Mouse (Mus musculus): ENCODE measurements around the gene Gm48552. TPM values are rescaled to one million over a fixed set of nuclear protein-coding genes. Genes with fewer than 3 reads are reported as not detected.

The Gm48552 gene
- polyA plus RNA-seq, 1 experiment from 2014 or later: 1.7 TPM

DNA sequence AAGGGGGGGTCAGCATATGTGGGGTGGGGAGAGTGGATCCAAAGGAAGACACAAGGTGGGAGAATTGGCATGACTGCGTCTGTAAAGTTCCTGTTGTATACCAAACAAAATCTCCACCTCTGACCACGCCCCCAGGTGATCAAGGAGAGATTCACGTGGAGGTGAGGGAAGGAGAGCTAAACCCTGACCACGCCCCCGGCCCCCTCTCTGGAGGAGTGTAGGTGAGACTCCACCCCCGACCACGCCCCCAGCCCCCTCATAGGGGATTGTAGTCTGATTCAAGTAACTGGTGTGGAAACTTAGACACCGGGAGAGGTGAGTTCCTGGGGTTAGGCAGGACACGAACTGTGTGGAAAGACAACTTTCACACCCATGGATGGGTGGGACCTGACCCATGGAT, 15.3 kb downstream of the Gm48552 start:
- Histone ChIP-seq H3K4me2 (replicated peaks) (no peak overlapping the region), H3K36me3 (peaks cover 75% of the 10 kb centered on the region), H3K27ac (no peak overlapping the region), H3K4me1 (peaks cover 85% of the 10 kb centered on the region), H3K4me3 (no peak overlapping the region), H3K27me3 (peaks cover 24% of the 10 kb centered on the region), H3K9me3 (no peaks in the 10 kb centered on the region), H3K9ac (no peak overlapping the region)
- 11% methylated on average over 9 of the region's 9 CpGs for WGBS
- ATAC-seq (ENCODE audit: low FRiP score, low read depth): no peak

DNA sequence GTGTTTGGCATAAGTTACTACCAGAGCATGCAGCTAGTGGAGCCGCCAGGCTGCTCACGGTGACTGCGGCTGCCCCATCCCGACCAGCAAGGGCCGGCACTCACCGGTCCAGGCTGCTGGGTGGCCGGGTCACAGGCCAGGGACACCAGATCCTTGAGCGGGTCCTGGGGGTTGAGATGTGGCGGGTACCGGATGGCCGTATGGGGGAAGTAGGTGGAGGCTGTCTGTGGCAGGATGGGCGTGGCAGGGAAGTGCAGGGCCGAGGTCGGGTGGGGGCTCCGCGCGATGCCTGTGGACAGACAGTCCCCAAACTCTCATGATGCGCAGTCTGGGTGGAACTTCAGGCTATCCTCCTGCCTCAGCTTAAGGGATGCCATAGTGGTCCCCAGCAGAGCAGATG, 15.9 kb downstream of the Gm48552 start:
- ATAC-seq (ENCODE audit: low FRiP score, low read depth): no peak
- H3K4me3 ChIP-seq: no peak overlapping the region
- no peaks in the 10 kb centered on the region for H3K9me3 ChIP-seq
- H3K4me1 ChIP-seq: peaks cover 87% of the 10 kb centered on the region
- 61% methylated on average over 18 of the region's 18 CpGs for WGBS
- peaks cover 69% of the 10 kb centered on the region for H3K36me3 ChIP-seq
- H3K9ac ChIP-seq: no peak overlapping the region
- H3K27ac ChIP-seq: no peak overlapping the region; the same call in 1 of the 2 replicates
- peaks cover 24% of the 10 kb centered on the region for H3K27me3 ChIP-seq
- no peak overlapping the region for H3K4me2 ChIP-seq (replicated peaks)

- H3K4me2 ChIP-seq (replicated peaks): peak overlapping the region; percentile 53; the same call in 1 of the 2 replicates
- H3K4me1 ChIP-seq: peaks cover 87% of the 10 kb centered on the region
- peaks cover 60% of the 10 kb centered on the region for H3K36me3 ChIP-seq
- no peak overlapping the region for H3K4me3 ChIP-seq
- no peaks in the 10 kb centered on the region for H3K9me3 ChIP-seq
- peaks cover 24% of the 10 kb centered on the region for H3K27me3 ChIP-seq
- H3K9ac ChIP-seq: no peak overlapping the region
- no peak for ATAC-seq (ENCODE audit: low FRiP score, low read depth)
- 49% methylated on average over 13 of the region's 13 CpGs for WGBS
- 0 out of 2 replicates have a peak overlapping the region, but pooled peaks have one; percentile 0 for H3K27ac ChIP-seq
These were observed 16.9 kb downstream of the Gm48552 start for GRCm38 (mm10) chr10:81405588-81406201.

- H3K27ac ChIP-seq: peak overlapping the region; percentile 55; the same call in 1 of the 2 replicates
- H3K4me1 ChIP-seq: peaks cover 87% of the 10 kb centered on the region
These were observed 18.0 kb downstream of the Gm48552 start for GRCm38 (mm10) chr10:81406504-81407440.

GRCm38 (mm10) chr10:81407539-81408423, 19.0 kb downstream of the Gm48552 start:
- ATAC-seq (ENCODE audit: low FRiP score, low read depth): 0 out of 2 replicates have a peak, but pooled peaks have one; percentile 3
- peaks cover 24% of the 10 kb centered on the region for H3K27me3 ChIP-seq
- peak overlapping the region; percentile 55; the same call in 1 of the 2 replicates for H3K27ac ChIP-seq
- peak overlapping the region; percentile 29 for H3K4me3 ChIP-seq
- H3K4me2 ChIP-seq (replicated peaks): peak overlapping the region; percentile 53
- no peaks in the 10 kb centered on the region for H3K9me3 ChIP-seq
- H3K36me3 ChIP-seq: peaks cover 68% of the 10 kb centered on the region
- peak overlapping the region; percentile 35 for H3K9ac ChIP-seq
- WGBS: 18% methylated on average over 31 of the region's 31 CpGs
- H3K4me1 ChIP-seq: peaks cover 87% of the 10 kb centered on the region

More at GRCm38 (mm10) chr10:81406504-81407440, 18.0 kb downstream of the Gm48552 start:
- H3K4me3 ChIP-seq: peak overlapping the region; percentile 29
- WGBS: 18% methylated on average over 24 of the region's 24 CpGs
- H3K4me2 ChIP-seq (replicated peaks): peak overlapping the region; percentile 53
- H3K27me3 ChIP-seq: peaks cover 24% of the 10 kb centered on the region
- H3K36me3 ChIP-seq: peaks cover 61% of the 10 kb centered on the region
- no peak for ATAC-seq (ENCODE audit: low FRiP score, low read depth)
- no peaks in the 10 kb centered on the region for H3K9me3 ChIP-seq
- H3K9ac ChIP-seq: peak overlapping the region; percentile 35; the same call in 1 of the 2 replicates

- H3K4me1 ChIP-seq: peaks cover 87% of the 10 kb centered on the region
- H3K36me3 ChIP-seq: peaks cover 71% of the 10 kb centered on the region
- H3K27me3 ChIP-seq: peaks cover 24% of the 10 kb centered on the region
- H3K4me3 ChIP-seq: no peak overlapping the region
- no peaks in the 10 kb centered on the region for H3K9me3 ChIP-seq
- ATAC-seq (ENCODE audit: low FRiP score, low read depth): no peak
- no peak overlapping the region for H3K9ac ChIP-seq
- peak overlapping the region; percentile 48; the same call in 1 of the 2 replicates for H3K27ac ChIP-seq
- no peak overlapping the region for H3K4me2 ChIP-seq (replicated peaks)
- 44% methylated on average over 13 of the region's 13 CpGs for WGBS
These were observed 19.6 kb downstream of the Gm48552 start for GRCm38 (mm10) chr10:81408424-81408729.

GRCm38 (mm10) chr10:81408871-81409291, 20.1 kb downstream of the Gm48552 start:
- peaks cover 87% of the 10 kb centered on the region for H3K4me1 ChIP-seq
- no peak overlapping the region for H3K9ac ChIP-seq
- no peak overlapping the region for H3K4me3 ChIP-seq
- no peaks in the 10 kb centered on the region for H3K9me3 ChIP-seq
- H3K36me3 ChIP-seq: peaks cover 66% of the 10 kb centered on the region
- ATAC-seq (ENCODE audit: low FRiP score, low read depth): no peak
- 0 out of 2 replicates have a peak overlapping the region, but pooled peaks have one; percentile 9 for H3K4me2 ChIP-seq (replicated peaks)
- peaks cover 24% of the 10 kb centered on the region for H3K27me3 ChIP-seq
- H3K27ac ChIP-seq: peak overlapping the region; percentile 48; the same call in 1 of the 2 replicates
- 14% methylated on average over 9 of the region's 9 CpGs for WGBS

DNA sequence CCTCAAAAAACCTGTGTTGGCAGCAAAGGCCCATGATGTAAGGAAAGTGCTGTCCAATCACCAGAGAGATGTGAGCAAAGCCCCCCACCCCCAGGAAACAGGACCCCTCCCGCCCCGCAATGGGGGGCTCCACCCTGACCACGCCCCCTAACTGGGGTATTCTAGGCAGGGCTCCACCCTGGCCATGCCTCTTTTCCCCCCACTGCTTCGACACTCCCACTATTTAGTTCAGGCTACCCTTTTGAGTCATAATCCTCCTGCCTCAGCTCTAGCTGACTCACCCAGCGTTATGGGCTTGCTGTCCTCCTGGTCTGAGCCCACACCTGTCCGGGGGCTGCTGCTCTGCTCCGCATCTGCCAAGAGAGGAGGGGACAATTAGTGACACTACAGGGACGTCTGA, 20.5 kb downstream of the Gm48552 start:
- H3K4me1 ChIP-seq: peaks cover 87% of the 10 kb centered on the region
- no peaks in the 10 kb centered on the region for H3K9me3 ChIP-seq
- no peak for ATAC-seq (ENCODE audit: low FRiP score, low read depth)
- peaks cover 61% of the 10 kb centered on the region for H3K36me3 ChIP-seq
- H3K4me2 ChIP-seq (replicated peaks): 0 out of 2 replicates have a peak overlapping the region, but pooled peaks have one; percentile 9
- H3K27ac ChIP-seq: peak overlapping the region; percentile 48; the same call in 1 of the 2 replicates
- H3K27me3 ChIP-seq: peaks cover 24% of the 10 kb centered on the region
- H3K9ac ChIP-seq: no peak overlapping the region
- H3K4me3 ChIP-seq: no peak overlapping the region
- WGBS: 14% methylated on average over 8 of the region's 8 CpGs

- peak overlapping the region; percentile 85; the same call in 1 of the 2 replicates for H3K27ac ChIP-seq
- H3K9ac ChIP-seq: no peak overlapping the region
- H3K4me2 ChIP-seq (replicated peaks): no peak overlapping the region
- H3K36me3 ChIP-seq: peaks cover 57% of the 10 kb centered on the region
- 59% methylated on average over 4 of the region's 4 CpGs for WGBS
- H3K4me3 ChIP-seq: no peak overlapping the region
- peaks cover 24% of the 10 kb centered on the region for H3K27me3 ChIP-seq
- no peak for ATAC-seq (ENCODE audit: low FRiP score, low read depth)
- no peaks in the 10 kb centered on the region for H3K9me3 ChIP-seq
- H3K4me1 ChIP-seq: peaks cover 93% of the 10 kb centered on the region
These were observed 21.5 kb downstream of the Gm48552 start for GRCm38 (mm10) chr10:81410350-81410749.

DNA sequence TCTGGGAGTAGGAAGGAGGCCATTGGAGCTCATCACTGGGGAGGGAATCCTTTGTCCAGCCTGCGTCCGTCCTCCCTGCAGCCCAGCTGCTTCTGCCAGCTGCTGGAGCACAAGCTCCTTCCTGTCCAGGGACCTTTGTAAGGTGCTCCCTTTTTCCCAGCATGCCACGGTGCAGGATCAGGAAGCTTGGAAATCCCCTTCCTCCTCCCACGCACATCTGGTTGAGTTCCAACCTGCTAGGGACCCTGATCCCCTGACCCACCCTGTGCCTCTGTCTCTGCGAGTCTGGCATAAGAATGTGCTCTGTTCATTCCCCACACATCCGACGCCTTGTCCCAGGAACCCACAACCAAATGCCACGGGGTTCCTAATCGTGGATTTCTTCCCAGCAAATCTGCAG, 22.2 kb downstream of the Gm48552 start:
- H3K9ac ChIP-seq: 0 out of 2 replicates have a peak overlapping the region, but pooled peaks have one; percentile 31
- peaks cover 18% of the 10 kb centered on the region for H3K27me3 ChIP-seq
- no peak overlapping the region for H3K4me3 ChIP-seq
- no peak for ATAC-seq (ENCODE audit: low FRiP score, low read depth)
- no peak overlapping the region for H3K4me2 ChIP-seq (replicated peaks)
- peak overlapping the region; percentile 85 for H3K27ac ChIP-seq
- WGBS: 66% methylated on average over 9 of the region's 9 CpGs
- H3K4me1 ChIP-seq: peaks cover 98% of the 10 kb centered on the region
- peaks cover 52% of the 10 kb centered on the region for H3K36me3 ChIP-seq
- H3K9me3 ChIP-seq: no peaks in the 10 kb centered on the region

All from limb, embryonic 13.5 days (tissue).